Mouse (Mus musculus): ENCODE data around the gene Nlk.

DNA sequence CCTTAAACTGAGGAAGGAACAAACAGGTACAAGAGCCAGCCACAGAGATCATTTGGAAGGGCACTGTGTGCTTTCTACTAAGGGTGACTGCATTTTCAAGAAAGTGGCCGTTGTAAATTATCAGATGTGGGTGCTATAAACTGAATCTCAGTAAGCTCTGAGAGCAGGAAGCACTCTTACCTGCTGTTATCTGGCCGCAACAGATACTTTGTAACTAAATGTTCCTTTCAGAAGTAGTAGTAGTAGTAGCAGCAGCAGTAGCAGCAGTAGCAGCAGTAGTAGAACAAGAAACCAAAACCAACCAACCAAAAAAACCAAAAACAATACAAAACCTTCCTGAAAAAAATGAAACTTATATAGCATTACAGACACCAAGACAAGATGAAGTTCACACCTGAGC, 101.4 kb downstream of the Nlk start:
- TF ChIP-seq POLR2A (IDR thresholded peaks at IDR 0.05; ENCODE audit: low read depth, low read length): no peak
- no peak for TF ChIP-seq CTCF (IDR thresholded peaks at IDR 0.05; ENCODE audit: extremely low read depth, insufficient read depth, insufficient read length, insufficient replicate concordance)

Measured in spleen, adult 2 months (tissue).